Mouse (Mus musculus): ENCODE measurements around the gene Ascl3. TPM values are rescaled to one million over a fixed set of nuclear protein-coding genes. Genes with fewer than 3 reads are reported as not detected.

Gene Ascl3
- polyA plus RNA-seq (2014; fragmentation: Illumina TruSeq; extraction: RNeasy Lipid Tissue Mini Kit (QIAGEN cat#74804); ENCODE audit: low read depth, low replicate concordance) = not detected

GRCm38 (mm10) chr7:109731626-109732025 lies at the start of gene Ascl3:
Gene Ascl3 (minus strand): TSS chr7:109731726.

GRCm38 (mm10) chr7:109752008-109752925 lies 20.7 kb upstream of the Ascl3 start, which contains the start of gene Tmem9b:
Gene Tmem9b (minus strand): TSS chr7:109752875.

GRCm38 (mm10) chr7:109723697-109724096 lies 7.8 kb downstream of the Ascl3 start, which contains the start of gene BC051019:
Gene BC051019 (minus strand): TSS chr7:109723850.

GRCm38 (mm10) chr7:109703190-109704015 lies 28.1 kb downstream of the Ascl3 start, which contains the start of the genes St5 and Akip1:
Gene St5 (minus strand): TSS chr7:109703605.
Gene Akip1 (plus strand): TSS chr7:109703690.

Other genes with a start within 250 kb of the Ascl3 start
- 0.06 TPM for gene Trim66, start 223.6 kb downstream of the Ascl3 start, polyA plus RNA-seq (2014; fragmentation: Illumina TruSeq; extraction: RNeasy Lipid Tissue Mini Kit (QIAGEN cat#74804); ENCODE audit: low read depth, low replicate concordance)
- gene Rpl27a, start 212.6 kb downstream of the Ascl3 start, polyA plus RNA-seq (2014; fragmentation: Illumina TruSeq; extraction: RNeasy Lipid Tissue Mini Kit (QIAGEN cat#74804); ENCODE audit: low read depth, low replicate concordance) = 145 TPM
- 35.7 TPM for gene St5, start 28.1 kb downstream of the Ascl3 start, polyA plus RNA-seq (2014; fragmentation: Illumina TruSeq; extraction: RNeasy Lipid Tissue Mini Kit (QIAGEN cat#74804); ENCODE audit: low read depth, low replicate concordance)
- 33.3 TPM for gene Akip1, start 28.0 kb downstream of the Ascl3 start, polyA plus RNA-seq (2014; fragmentation: Illumina TruSeq; extraction: RNeasy Lipid Tissue Mini Kit (QIAGEN cat#74804); ENCODE audit: low read depth, low replicate concordance)
- gene BC051019, start 7.9 kb downstream of the Ascl3 start, polyA plus RNA-seq (2014; fragmentation: Illumina TruSeq; extraction: RNeasy Lipid Tissue Mini Kit (QIAGEN cat#74804); ENCODE audit: low read depth, low replicate concordance) = not detected
- gene Tmem9b, start 21.1 kb upstream of the Ascl3 start, polyA plus RNA-seq (2014; fragmentation: Illumina TruSeq; extraction: RNeasy Lipid Tissue Mini Kit (QIAGEN cat#74804); ENCODE audit: low read depth, low replicate concordance) = 128 TPM
- gene Nrip3, start 50.3 kb upstream of the Ascl3 start, polyA plus RNA-seq (2014; fragmentation: Illumina TruSeq; extraction: RNeasy Lipid Tissue Mini Kit (QIAGEN cat#74804); ENCODE audit: low read depth, low replicate concordance) = 1.6 TPM
- not detected for gene Scube2, start 134.0 kb upstream of the Ascl3 start, polyA plus RNA-seq (2014; fragmentation: Illumina TruSeq; extraction: RNeasy Lipid Tissue Mini Kit (QIAGEN cat#74804); ENCODE audit: low read depth, low replicate concordance)
- 199 TPM for gene Dennd5a, start 228.7 kb upstream of the Ascl3 start, polyA plus RNA-seq (2014; fragmentation: Illumina TruSeq; extraction: RNeasy Lipid Tissue Mini Kit (QIAGEN cat#74804); ENCODE audit: low read depth, low replicate concordance)

Data from adrenal gland, adult 10 weeks (tissue).